Mouse (Mus musculus) cortical plate, adult 2 months (tissue): ENCODE results near the gene Rad23a.

ENCODE experiments used
- CTCF ChIP-seq: fragments of 200-500 bp; IDR thresholded peaks from 2 replicates; pipeline ENCODE4 v1.5.1; 2011; ENCODE audit warnings: mild to moderate bottlenecking, control low read depth, low read length; ENCODE audit not compliant: insufficient read depth; ENCODE audit errors: extremely low read depth
- POLR2A ChIP-seq: fragments of 200-500 bp; IDR thresholded peaks from 2 replicates; pipeline ENCODE4 v1.6.1; 2011; ENCODE audit warnings: mild to moderate bottlenecking, low read length, control low read depth; ENCODE audit not compliant: insufficient read depth; ENCODE audit errors: extremely low read depth

GRCm38 (mm10) chr8:84785756-84786677 is 54.4 kb downstream of the Rad23a start:
- TF ChIP-seq POLR2A (no peak), CTCF (no peak)
